Mouse (Mus musculus): ENCODE results near the gene Nln.

Nln gene

GRCm38 (mm10) chr13:104041481-104041880 lies 67.9 kb downstream of the Nln start:
- no peak for DNase-seq (ENCODE audit: low spot score)

GRCm38 (mm10) chr13:104040950-104041349 lies 68.5 kb downstream of the Nln start:
- no peak for DNase-seq (ENCODE audit: low spot score)

- no peak for DNase-seq (ENCODE audit: low spot score)
These were observed 69.6 kb downstream of the Nln start for GRCm38 (mm10) chr13:104039861-104040260.

GRCm38 (mm10) chr13:104038891-104039290 lies 70.5 kb downstream of the Nln start:
- no peak for DNase-seq (ENCODE audit: low spot score)

- DNase-seq (ENCODE audit: low spot score) = no peak
These were observed 71.1 kb downstream of the Nln start for GRCm38 (mm10) chr13:104038358-104038757.

GRCm38 (mm10) chr13:104037531-104038290 lies 71.7 kb downstream of the Nln start:
- no peak for DNase-seq (ENCODE audit: low spot score)

GRCm38 (mm10) chr13:104036494-104037290 lies 72.7 kb downstream of the Nln start:
- DNase-seq (ENCODE audit: low spot score) = no peak

- DNase-seq (ENCODE audit: low spot score) = no peak
These were observed 73.8 kb downstream of the Nln start for GRCm38 (mm10) chr13:104035651-104036050.

- DNase-seq (ENCODE audit: low spot score) = no peak
These were observed 74.6 kb downstream of the Nln start for GRCm38 (mm10) chr13:104034854-104035253.

GRCm38 (mm10) chr13:104032620-104033133 lies 76.7 kb downstream of the Nln start:
- DNase-seq (ENCODE audit: low spot score) = no peak

- DNase-seq (ENCODE audit: low spot score) = no peak
These were observed 77.5 kb downstream of the Nln start for GRCm38 (mm10) chr13:104031821-104032331.

- DNase-seq (ENCODE audit: low spot score) = no peak
These were observed 78.5 kb downstream of the Nln start for GRCm38 (mm10) chr13:104030956-104031355.

- DNase-seq (ENCODE audit: low spot score) = no peak
These were observed 79.9 kb downstream of the Nln start for GRCm38 (mm10) chr13:104029511-104029910.

GRCm38 (mm10) chr13:104029089-104029488 lies 80.3 kb downstream of the Nln start:
- DNase-seq (ENCODE audit: low spot score) = no peak

GRCm38 (mm10) chr13:104026525-104026924 lies 82.9 kb downstream of the Nln start:
- DNase-seq (ENCODE audit: low spot score) = no peak

- DNase-seq (ENCODE audit: low spot score) = no peak
These were observed 83.8 kb downstream of the Nln start for GRCm38 (mm10) chr13:104025710-104025995.

GRCm38 (mm10) chr13:104024856-104025709 lies 84.3 kb downstream of the Nln start:
- no peak for DNase-seq (ENCODE audit: low spot score)

GRCm38 (mm10) chr13:104024275-104024674 lies 85.1 kb downstream of the Nln start:
- no peak for DNase-seq (ENCODE audit: low spot score)

GRCm38 (mm10) chr13:104023356-104023911 lies 86.0 kb downstream of the Nln start:
- no peak for DNase-seq (ENCODE audit: low spot score)

- no peak for DNase-seq (ENCODE audit: low spot score)
These were observed 90.8 kb downstream of the Nln start for GRCm38 (mm10) chr13:104018466-104019076.

All from ovary, postnatal 10 days (tissue).